Mouse (Mus musculus) forebrain, embryonic 14.5 days (tissue): Measurements from ENCODE around the gene Bdkrb1. TPM values are rescaled to one million over a fixed set of nuclear protein-coding genes. Genes with fewer than 3 reads are reported as not detected.
A peak's percentile ranks its signal among the peaks of the same experiment; 100 is the strongest.

Experiments
- ATAC-seq: fragments of 200-750 bp; cut with Nextera tagmentation; 2 replicates; pipeline ENCODE4 v1.8.0; 2017; ENCODE audit warnings: mild to moderate bottlenecking, moderate library complexity
- DNase-seq: peaks from one replicate; pipeline ENCODE4 v3.0.0-alpha.2; 2015; ENCODE audit warnings: low spot score
- H3K27ac ChIP-seq: fragments of 300-500 bp; sonication (generic); 2 replicates; pipeline ENCODE4 v1.5.1; 2014; ENCODE audit warnings: low read depth, mild to moderate bottlenecking, control low read depth, low read length, moderate library complexity
- H3K27me3 ChIP-seq: fragments of 300-500 bp; sonication (generic); replicated peaks from 2 replicates; pipeline ENCODE4 v1.6.1; 2014; ENCODE audit warnings: low read length, control low read depth, mixed read lengths; ENCODE audit not compliant: control insufficient read depth, insufficient read depth
- H3K36me3 ChIP-seq: fragments of 300-500 bp; sonication (generic); 2 replicates; pipeline ENCODE4 v1.6.1; 2014; ENCODE audit warnings: low read length, control low read depth; ENCODE audit not compliant: control insufficient read depth, insufficient read depth
- H3K4me1 ChIP-seq: fragments of 300-500 bp; sonication (generic); 2 replicates; pipeline ENCODE4 v1.6.1; 2014; ENCODE audit warnings: antibody characterized with exemption, low read length, control low read depth; ENCODE audit not compliant: control insufficient read depth, insufficient read depth
- H3K4me2 ChIP-seq: fragments of 300-500 bp; sonication (generic); 2 replicates; pipeline ENCODE4 v1.6.1; 2014; ENCODE audit warnings: mild to moderate bottlenecking, control low read depth, low read length
- H3K4me3 ChIP-seq: fragments of 300-500 bp; sonication (generic); 2 replicates; pipeline ENCODE4 v1.5.1; 2014; ENCODE audit warnings: low read depth, low read length, control low read depth
- H3K9ac ChIP-seq: fragments of 300-500 bp; sonication (generic); 2 replicates; pipeline ENCODE4 v1.6.1; 2014; ENCODE audit warnings: mild to moderate bottlenecking, low read length, control low read depth, moderate library complexity
- H3K9me3 ChIP-seq: fragments of 300-500 bp; sonication (generic); replicated peaks from 2 replicates; pipeline ENCODE4 v1.6.1; 2016; ENCODE audit warnings: low read length, control low read depth, mixed read lengths; ENCODE audit not compliant: control insufficient read depth
- WGBS: fragments of 180-500 bp; shearing (Covaris S2); extraction: QIAGEN DNeasy Blood & Tissue Kit; methylation state at CpG from one replicate; pipeline ENCODE4 v1.1.7; 2014; 5-methylcytosine and 5-hydroxymethylcytosine counted together
- polyA plus RNA-seq: library from polyadenylated mRNA; unstranded; fragments of >200 nt; fragmentation: Nextera tagmentation; extraction: Ambion mirVana; gene quantifications from 2 replicates; pipeline ENCODE4 v1.2.1, GENCODE M21; 2014

Gene Bdkrb1
- polyA plus RNA-seq, 1 experiment from 2014 or later = not detected

DNA sequence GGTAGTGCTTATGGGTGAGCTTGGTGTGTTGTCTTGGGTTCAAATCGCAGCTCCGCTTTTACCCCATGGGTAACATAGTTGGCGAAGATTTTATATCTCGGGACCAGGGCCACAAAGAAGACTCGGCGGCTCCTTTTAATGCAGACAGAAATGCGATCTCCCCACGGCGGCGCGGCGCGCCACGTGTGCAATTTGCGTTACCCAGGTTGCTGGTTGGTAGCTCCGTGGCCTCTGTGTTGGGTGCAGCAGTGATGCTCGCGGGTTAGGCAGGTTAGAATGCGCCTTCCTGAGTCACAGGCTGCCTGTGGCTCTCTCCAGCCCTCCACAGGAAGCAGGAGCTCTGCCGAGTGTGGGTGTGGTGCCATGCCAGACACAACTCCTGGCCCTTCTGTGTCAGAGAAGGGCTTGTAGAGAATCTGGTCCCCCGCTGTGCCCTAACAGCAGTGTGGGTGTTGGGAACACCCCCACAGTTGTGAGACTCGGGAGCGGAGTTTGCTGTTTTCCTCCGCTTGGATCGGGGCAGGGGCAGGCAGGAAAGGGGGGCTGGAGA is 39.1 kb upstream of the Bdkrb1 start:
- Histone ChIP-seq H3K4me3 (peak overlapping the region; percentile 19), H3K36me3 (no peaks in the 10 kb centered on the region), H3K4me2 (peak overlapping the region; percentile 56), H3K27me3 (peaks cover 25% of the 10 kb centered on the region), H3K9ac (peak overlapping the region; percentile 5; the same call in 1 of the 2 replicates), H3K4me1 (peaks cover 11% of the 10 kb centered on the region), H3K9me3 (no peaks in the 10 kb centered on the region), H3K27ac (no peak overlapping the region)
- DNase-seq (peak; percentile 29), ATAC-seq (no peak)
- WGBS = 7% methylated on average over 25 of the region's 25 CpGs

DNA sequence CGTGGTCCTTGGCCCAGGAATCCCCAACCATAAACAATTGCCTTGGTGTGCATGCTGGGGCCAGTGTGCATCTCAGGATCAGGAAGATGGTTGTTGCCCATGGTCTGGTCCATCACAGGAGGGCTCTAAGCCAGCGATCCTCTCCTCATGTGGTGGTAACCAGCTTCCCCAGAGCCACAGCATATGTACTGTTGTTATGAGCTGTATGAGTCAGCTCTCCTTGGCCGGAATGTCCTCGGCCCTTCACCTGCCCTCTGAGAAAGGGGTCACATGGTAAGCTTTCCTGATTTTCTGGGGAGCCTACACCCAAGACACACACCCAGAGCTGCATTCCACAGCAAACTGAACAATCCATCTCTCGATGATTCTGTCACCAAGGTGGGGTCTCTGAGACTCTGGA is 37.7 kb upstream of the Bdkrb1 start:
- no peak overlapping the region for H3K4me2 ChIP-seq
- H3K4me1 ChIP-seq = peaks cover 11% of the 10 kb centered on the region
- DNase-seq = no peak
- H3K27me3 ChIP-seq = peaks cover 25% of the 10 kb centered on the region
- no peak overlapping the region for H3K27ac ChIP-seq
- ATAC-seq = no peak
- no peak overlapping the region for H3K4me3 ChIP-seq
- WGBS = 83% methylated on average over 5 of the region's 5 CpGs
- no peak overlapping the region for H3K9ac ChIP-seq
- H3K9me3 ChIP-seq = no peaks in the 10 kb centered on the region
- no peaks in the 10 kb centered on the region for H3K36me3 ChIP-seq

DNA sequence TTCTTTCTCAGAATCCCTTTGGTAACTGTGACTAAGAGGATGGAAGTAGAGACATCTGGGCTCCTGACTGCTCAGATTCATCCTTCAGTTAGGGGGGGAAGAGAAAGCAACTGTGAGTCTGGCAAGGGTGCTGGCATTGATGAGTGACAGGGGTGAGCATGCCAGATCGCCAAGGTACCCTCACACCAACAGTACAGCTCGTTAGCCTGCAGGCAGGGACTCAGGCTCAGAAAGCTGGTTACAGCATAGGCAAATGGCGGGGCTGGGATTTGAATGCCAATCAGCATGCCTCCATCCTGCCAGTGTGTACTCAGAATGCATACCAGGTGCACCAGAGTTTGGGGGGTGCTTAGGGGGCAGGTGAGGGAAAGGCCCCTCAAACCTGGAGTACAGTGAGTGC is 31.0 kb upstream of the Bdkrb1 start:
- H3K9ac ChIP-seq = no peak overlapping the region
- no peaks in the 10 kb centered on the region for H3K36me3 ChIP-seq
- no peak overlapping the region for H3K27ac ChIP-seq
- no peak overlapping the region for H3K4me2 ChIP-seq
- WGBS = 31% methylated on average over 3 of the region's 3 CpGs
- DNase-seq (peak; percentile 22), ATAC-seq (no peak)
- no peaks in the 10 kb centered on the region for H3K9me3 ChIP-seq
- H3K4me3 ChIP-seq = no peak overlapping the region
- no peaks in the 10 kb centered on the region for H3K4me1 ChIP-seq
- no peaks in the 10 kb centered on the region for H3K27me3 ChIP-seq

DNA sequence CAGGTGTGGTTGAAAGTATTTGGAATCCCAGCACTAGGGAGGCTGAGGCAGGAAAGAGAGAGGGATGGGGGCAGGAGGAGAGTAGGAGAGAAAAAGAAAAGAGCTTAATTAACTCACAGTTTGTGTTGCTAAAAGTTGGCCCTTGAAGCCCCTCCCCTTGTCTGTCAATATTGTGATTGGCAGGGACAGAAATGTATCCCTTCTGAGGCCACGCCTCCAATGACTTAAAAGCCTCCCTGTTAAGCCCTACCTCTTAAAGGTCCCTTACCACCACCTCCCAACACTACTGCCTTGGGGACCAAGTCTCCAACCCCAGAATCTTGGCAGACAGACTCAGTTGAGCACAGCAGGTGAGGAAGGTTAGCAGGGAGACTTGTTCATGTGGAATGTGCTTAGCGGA is 30.3 kb upstream of the Bdkrb1 start:
- Histone ChIP-seq H3K4me3 (no peak overlapping the region), H3K4me1 (no peaks in the 10 kb centered on the region), H3K9ac (no peak overlapping the region), H3K9me3 (no peaks in the 10 kb centered on the region), H3K36me3 (no peaks in the 10 kb centered on the region), H3K4me2 (no peak overlapping the region), H3K27me3 (no peaks in the 10 kb centered on the region), H3K27ac (no peak overlapping the region)
- ATAC-seq (no peak), DNase-seq (no peak)
- 84% methylated on average over 2 of the region's 2 CpGs for WGBS

DNA sequence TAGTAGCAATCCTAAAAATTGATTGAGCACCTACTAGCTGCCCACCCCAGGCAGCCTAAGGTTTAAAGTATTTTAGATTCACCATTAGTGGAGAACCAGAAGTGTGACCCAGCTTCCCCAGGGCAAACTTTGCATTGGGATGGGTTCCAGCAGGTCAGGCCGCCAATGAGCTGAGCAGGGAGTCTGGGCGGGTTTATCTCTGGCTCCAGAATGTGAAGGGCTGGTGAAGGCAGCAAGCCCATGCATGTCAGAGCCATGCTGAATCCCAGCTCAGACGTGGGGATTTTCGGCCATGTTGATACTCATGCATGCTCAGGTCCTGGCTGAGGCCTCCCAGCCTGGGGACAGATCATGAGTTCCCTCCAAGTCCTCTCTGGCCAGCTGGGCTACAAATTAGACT is 28.5 kb upstream of the Bdkrb1 start:
- Histone ChIP-seq H3K27me3 (no peaks in the 10 kb centered on the region), H3K4me2 (no peak overlapping the region), H3K36me3 (no peaks in the 10 kb centered on the region), H3K4me3 (no peak overlapping the region), H3K4me1 (no peaks in the 10 kb centered on the region), H3K27ac (no peak overlapping the region), H3K9me3 (no peaks in the 10 kb centered on the region), H3K9ac (no peak overlapping the region)
- no peak for ATAC-seq
- WGBS = 88% methylated on average over 4 of the region's 4 CpGs
- DNase-seq = no peak

DNA sequence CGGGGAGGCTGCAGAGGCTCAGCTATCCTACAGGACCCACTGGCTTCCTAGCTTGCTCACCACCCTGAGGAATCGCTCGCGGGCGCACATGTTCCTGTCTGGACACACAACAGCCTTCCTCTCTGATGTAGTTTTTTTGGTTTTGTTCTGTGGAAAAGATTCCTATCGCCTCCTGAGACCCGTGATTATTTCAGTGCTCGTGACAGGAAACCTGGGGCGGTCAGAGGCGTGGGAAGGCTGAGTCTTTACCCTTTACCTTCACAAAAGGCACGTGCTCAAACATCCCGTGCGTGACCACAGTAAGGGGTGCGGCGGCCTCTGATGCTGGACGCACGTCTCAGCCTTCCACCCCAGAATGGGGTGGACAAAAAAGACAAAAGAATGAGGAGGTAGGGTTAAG is 22.4 kb upstream of the Bdkrb1 start:
- H3K9ac ChIP-seq = no peak overlapping the region
- H3K4me2 ChIP-seq = no peak overlapping the region
- H3K4me1 ChIP-seq = no peaks in the 10 kb centered on the region
- no peak overlapping the region for H3K27ac ChIP-seq
- H3K27me3 ChIP-seq = no peaks in the 10 kb centered on the region
- H3K9me3 ChIP-seq = no peaks in the 10 kb centered on the region
- no peak for ATAC-seq
- 78% methylated on average over 17 of the region's 17 CpGs for WGBS
- no peak for DNase-seq
- H3K4me3 ChIP-seq = no peak overlapping the region
- no peaks in the 10 kb centered on the region for H3K36me3 ChIP-seq

DNA sequence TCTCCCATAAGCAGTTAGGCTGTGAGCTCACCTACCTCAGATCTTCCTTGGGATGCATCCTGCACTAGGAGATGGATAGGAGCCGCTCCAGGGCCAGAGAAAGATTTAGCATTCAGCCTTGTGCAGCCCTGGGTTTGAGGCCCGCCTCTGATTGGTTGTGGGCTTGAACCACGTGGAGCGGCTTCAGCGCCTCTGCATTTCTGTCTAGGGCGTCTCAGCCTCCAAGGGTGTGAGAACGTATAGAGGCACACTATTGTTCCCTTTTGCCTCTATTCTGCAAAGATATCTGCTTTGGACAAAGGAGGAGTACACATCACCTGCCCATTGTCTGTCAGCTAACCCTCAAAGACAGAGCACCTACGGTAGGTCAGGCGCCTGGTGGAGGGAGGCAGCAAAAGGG is 20.4 kb upstream of the Bdkrb1 start:
- Histone ChIP-seq H3K27ac (no peak overlapping the region), H3K9ac (no peak overlapping the region), H3K27me3 (no peaks in the 10 kb centered on the region), H3K4me3 (no peak overlapping the region), H3K4me2 (no peak overlapping the region), H3K9me3 (no peaks in the 10 kb centered on the region), H3K4me1 (no peaks in the 10 kb centered on the region), H3K36me3 (no peaks in the 10 kb centered on the region)
- 54% methylated on average over 9 of the region's 9 CpGs for WGBS
- DNase-seq (no peak), ATAC-seq (no peak)

DNA sequence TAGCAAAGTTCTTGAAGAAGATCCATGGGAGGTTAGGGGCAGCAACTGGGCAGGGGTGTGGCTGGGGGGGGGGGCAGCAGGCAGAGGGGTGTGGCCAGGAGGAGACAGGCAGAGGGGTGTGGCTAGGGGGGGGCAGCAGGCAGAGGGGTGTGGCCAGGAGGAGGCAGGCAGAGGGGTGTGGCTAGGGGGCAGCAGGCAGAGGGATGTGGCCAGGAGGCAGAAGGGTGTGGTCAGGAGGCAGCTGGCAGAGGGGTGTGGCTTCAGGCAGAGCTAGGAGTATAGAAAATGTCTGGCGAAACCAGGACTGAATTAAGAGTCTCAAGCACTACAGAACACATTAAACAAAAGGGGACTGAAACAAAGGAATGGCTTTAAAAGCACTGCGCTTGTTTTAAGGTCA is 19.4 kb upstream of the Bdkrb1 start:
- Histone ChIP-seq H3K4me2 (no peak overlapping the region), H3K4me1 (no peaks in the 10 kb centered on the region), H3K27me3 (no peaks in the 10 kb centered on the region), H3K27ac (no peak overlapping the region), H3K9ac (no peak overlapping the region), H3K9me3 (no peaks in the 10 kb centered on the region), H3K4me3 (no peak overlapping the region), H3K36me3 (no peaks in the 10 kb centered on the region)
- peak; percentile 40; the same call in 1 of the 2 replicates for ATAC-seq
- DNase-seq = peak; percentile 29
- 6% methylated on average over 2 of the region's 2 CpGs for WGBS

DNA sequence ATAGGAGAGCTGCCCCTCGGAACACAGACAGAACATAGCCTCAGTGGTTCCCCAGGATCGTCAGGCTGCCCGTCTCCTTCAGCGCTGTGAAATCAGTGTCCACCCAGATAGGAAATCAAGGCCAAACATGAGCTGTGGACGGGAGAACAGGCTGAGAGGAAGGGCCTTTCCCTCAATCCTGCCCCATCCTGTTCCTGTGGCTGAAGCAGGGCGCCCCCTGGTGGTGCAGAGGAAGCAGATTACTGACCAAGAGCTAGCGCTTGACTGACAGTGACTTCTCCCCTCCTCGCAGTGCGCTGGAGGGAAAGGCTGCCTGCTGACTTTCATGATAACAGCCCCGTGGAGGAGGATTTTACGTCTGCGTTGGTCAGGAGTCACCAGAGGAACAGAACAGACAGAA is 18.0 kb upstream of the Bdkrb1 start:
- DNase-seq (peak; percentile 70), ATAC-seq (0 out of 2 replicates have a peak, but pooled peaks have one; percentile 50)
- Histone ChIP-seq H3K4me3 (no peak overlapping the region), H3K27me3 (no peaks in the 10 kb centered on the region), H3K9ac (no peak overlapping the region), H3K4me2 (no peak overlapping the region), H3K36me3 (no peaks in the 10 kb centered on the region), H3K27ac (no peak overlapping the region), H3K9me3 (no peaks in the 10 kb centered on the region), H3K4me1 (no peaks in the 10 kb centered on the region)
- WGBS = 17% methylated on average over 12 of the region's 12 CpGs
